Mouse (Mus musculus): Measurements from ENCODE around the gene Mybpc2. TPM values are rescaled to one million over a fixed set of nuclear protein-coding genes. Genes with fewer than 3 reads are reported as not detected.

Mybpc2 gene
- total RNA-seq, 2 experiments from 2014 or later, result not detected

DNA sequence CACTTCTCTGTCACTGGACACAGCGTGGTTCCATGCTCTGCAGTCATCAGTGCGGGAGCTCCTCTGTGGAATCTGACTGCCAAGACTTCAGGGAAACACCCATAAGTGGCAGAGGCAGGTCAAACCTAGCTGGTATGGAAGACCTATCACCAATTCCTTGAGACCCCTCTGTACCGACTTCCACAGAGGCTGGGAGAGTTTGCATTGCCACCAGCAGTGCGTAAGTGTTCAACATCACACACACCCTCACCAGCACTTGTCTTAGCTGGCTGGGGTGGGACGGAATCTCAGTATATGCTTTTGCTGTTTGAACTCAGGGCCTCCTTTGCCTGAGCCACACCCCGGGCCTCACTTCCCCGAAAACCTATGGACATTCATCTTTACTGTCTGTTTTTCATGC lies 36.5 kb downstream of the Mybpc2 start:
- ATAC-seq (ENCODE audit: poor library complexity, severe bottlenecking), result no peak

- ATAC-seq (ENCODE audit: poor library complexity, severe bottlenecking), result no peak
Observed at GRCm38 (mm10) chr7:44486927-44487575, 37.4 kb downstream of the Mybpc2 start.

DNA sequence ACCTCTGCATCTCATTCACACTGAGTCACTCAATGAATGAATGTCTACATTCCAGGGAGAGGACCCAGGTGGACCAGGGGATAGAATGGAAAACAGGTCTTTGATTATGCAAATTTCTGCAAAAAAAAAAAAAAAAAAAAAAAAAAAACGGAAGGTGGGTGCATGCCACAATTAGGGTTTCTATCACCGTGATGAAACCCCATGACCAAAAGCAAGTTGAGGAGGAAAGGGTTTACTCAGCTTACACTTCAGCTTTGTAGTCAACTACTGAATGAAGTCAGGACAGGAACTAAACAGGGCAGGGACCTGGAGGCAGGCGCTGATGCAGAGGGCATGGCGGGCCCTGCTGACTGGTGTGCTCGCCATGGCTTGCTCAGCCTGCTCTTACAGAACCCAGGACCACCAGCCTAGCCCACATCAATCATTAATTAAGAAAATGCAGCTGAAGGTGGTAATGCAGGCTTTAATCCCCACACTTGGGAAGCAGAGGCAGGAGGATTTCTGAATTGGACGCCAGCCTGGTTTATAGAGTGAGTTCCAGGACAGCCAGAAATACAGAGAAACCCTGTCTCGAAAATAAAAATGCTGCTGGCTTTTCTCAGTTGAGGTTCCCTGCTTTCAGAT lies 38.8 kb downstream of the Mybpc2 start:
- no peak for ATAC-seq (ENCODE audit: poor library complexity, severe bottlenecking)

GRCm38 (mm10) chr7:44484841-44485571 lies 39.5 kb downstream of the Mybpc2 start:
- peak; percentile 95 for ATAC-seq (ENCODE audit: poor library complexity, severe bottlenecking)

GRCm38 (mm10) chr7:44484109-44484508 lies 40.3 kb downstream of the Mybpc2 start:
- ATAC-seq (ENCODE audit: poor library complexity, severe bottlenecking), result no peak

- ATAC-seq (ENCODE audit: poor library complexity, severe bottlenecking), result no peak
Observed at GRCm38 (mm10) chr7:44482836-44483435, 41.5 kb downstream of the Mybpc2 start.

DNA sequence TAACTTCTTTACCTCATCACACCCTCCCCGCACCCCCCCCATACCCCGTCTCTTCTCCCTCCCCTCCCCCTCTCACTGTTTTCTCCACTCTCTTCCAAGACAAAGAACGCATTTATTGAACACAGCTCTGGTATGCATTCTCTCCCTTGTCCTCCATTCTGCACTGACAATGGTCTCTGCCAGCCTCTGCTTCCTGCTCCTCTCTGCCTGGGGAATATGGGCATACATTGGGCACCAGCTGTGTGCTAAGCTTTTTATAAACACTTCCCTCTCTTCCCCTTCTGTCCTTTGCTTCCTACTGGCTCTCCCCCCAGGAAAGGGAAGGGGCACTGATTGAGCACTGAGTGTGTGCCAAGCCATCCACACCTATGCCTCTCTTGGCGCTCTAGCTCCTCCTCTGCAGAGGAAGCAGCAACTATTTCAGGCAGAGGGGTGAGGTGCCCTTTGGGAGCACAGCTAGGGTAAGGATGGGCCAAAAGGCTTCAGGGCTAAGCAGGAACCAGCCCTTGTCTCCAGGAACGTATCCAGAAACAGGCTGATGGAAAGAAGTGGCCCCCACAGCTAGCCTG lies 49.3 kb downstream of the Mybpc2 start:
- ATAC-seq (ENCODE audit: poor library complexity, severe bottlenecking), result no peak

DNA sequence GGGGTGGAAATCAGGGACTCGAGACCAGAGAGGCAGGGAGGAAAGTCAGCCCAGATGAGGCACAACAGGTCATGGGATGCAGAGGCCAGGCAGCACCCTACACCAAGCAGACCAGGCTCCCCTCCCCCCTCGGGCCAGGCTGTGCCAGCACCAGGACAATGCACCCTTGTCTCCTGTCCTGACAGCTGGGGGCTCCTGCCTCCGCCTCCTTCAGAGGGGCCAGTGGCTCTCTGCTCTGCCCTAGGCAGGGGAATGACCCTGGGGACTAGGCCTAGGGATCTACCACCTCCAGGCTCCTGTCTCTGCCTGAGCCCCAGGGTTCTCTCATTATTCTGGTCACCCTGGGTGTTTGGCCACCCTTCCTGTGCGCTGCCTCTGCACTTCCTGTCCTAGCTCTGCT lies 50.0 kb downstream of the Mybpc2 start:
- ATAC-seq (ENCODE audit: poor library complexity, severe bottlenecking), result no peak

- no peak for ATAC-seq (ENCODE audit: poor library complexity, severe bottlenecking)
Observed at GRCm38 (mm10) chr7:44472961-44473646, 51.4 kb downstream of the Mybpc2 start.

DNA sequence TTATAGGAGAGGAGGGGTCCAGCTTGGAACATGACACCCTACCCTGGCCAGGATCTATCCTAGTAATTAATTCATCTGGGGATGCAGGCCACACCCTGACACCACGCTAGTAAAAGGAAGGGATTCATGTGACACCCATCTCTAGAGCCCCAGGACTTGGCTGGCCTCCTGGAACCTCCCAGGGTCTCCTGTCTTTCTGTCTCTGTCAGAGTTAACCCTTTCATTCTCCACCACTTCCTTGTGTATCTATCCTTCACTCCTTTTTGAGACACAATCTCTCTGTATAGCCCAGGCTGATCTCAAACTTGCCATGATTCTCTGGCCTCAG lies 51.9 kb downstream of the Mybpc2 start:
- no peak for ATAC-seq (ENCODE audit: poor library complexity, severe bottlenecking)

DNA sequence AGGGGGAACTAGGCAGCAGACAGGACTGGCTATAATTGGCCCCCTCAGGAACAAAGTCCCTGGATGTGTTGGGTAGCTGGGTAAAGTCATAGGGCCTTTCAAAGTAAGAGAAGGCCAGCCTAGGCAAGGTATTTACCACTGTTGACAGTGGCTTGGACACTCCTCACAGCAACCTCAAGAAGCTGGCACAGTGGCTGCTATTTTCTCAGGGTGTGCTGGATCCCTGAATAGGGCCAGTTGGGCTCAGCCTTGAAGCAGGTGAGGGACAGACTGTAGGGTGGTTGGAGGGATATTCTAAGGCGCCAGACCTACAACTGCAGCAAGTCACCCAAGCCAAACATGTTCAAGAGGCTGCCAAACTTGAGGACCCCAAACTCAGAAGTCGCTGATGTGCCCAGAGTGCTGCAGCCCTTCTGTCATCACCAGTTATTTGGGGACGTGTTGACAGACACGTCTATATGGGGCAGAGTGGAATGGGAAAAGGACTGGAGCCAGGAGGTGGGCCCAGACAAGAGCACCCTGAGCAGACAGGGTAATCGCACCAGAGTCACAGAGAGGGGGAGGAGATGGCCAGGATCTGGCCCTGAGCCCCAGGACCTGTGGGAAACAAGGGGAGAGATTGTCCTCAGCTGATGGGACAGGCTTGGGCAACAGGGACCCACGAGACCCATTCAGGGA lies 52.4 kb downstream of the Mybpc2 start:
- ATAC-seq (ENCODE audit: poor library complexity, severe bottlenecking), result no peak

DNA sequence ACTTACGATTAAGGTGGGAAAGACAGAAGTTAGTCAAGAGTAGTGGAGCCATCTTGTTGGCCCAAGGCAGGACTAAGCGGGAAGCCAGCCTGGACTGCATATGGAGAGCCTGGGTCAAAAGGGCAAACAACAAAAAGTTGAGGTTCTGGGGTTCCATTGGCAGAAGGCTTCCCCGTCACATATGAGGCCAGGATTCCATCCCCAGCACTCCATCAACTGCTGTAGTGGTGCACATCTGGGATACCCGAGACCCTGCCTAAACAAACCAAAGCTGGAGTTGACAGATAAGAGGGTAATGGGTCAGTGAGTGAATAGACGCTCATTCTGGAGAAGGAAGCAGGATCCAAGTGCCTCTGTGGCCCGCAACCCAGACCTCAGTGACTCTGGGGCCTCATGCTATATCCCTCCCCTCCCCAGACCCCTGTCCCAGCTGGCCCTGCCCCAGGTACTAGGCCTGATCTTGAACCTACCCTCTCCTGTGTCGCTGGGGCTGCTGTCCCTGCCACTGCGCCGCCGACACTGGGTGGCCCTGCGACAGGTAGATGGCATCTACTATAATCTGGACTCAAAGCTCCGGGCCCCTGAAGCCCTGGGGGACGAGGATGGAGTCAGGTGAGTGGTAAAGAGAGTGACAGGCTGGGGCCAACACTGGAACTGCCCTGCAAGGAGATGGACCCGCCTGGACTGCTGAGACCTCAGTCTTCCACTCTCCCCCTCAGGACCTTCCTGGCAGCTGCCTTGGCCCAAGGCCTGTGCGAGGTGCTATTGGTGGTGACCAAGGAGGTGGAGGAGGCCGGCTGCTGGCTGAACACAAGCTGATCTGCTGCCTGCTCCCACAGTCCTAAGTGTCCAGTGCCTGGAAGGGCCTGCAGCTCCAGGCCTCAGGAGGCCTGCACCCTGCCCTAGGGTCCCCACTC lies 53.5 kb downstream of the Mybpc2 start:
- no peak for ATAC-seq (ENCODE audit: poor library complexity, severe bottlenecking)

DNA sequence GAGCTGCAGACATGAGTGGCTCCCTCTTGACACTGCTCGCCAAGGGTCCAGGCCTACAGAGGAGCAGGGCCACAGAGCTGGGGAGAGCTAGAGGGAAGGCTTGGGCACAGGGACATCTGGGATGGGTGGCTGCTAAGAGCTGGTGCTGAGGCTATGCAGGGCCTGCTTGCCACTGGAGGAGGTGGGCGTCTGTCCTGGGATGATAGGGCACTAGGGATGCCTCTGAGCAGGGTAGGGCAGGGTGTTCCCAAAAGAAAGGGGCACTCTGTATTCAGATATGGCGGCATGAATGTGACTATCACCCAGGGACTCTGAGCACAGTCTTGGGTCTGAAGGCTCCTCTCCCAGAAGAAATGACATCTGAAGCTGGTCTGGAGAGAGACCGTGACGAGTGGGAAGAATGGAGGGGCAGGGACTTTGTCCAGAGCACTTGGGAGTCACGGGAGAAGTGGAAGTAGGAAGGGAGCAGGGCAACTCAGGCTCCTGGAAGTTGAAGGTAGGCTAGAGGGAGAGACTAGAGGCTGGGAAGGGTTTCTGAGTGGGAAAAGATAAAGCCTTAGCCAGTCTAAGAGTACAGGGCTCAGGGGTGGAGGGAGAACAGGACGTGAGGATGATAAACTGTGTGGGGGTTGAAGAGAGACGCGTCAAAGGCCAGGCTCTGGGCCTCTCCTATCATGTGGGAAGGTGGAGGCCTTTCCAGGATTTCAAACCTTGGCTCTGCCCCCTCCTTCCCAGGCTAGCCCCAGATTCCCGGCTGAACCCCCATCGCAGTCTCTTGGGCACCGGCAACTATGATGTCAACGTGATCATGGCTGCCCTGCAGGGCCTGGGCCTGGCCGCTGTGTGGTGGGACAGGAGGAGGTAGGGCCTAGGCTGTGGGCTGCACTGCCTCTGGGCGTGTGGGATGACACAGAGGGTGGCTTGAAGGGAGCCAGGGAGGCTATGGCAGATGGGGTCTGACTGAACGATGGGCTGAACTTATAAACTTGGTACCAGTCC lies 54.5 kb downstream of the Mybpc2 start:
- no peak for ATAC-seq (ENCODE audit: poor library complexity, severe bottlenecking)

DNA sequence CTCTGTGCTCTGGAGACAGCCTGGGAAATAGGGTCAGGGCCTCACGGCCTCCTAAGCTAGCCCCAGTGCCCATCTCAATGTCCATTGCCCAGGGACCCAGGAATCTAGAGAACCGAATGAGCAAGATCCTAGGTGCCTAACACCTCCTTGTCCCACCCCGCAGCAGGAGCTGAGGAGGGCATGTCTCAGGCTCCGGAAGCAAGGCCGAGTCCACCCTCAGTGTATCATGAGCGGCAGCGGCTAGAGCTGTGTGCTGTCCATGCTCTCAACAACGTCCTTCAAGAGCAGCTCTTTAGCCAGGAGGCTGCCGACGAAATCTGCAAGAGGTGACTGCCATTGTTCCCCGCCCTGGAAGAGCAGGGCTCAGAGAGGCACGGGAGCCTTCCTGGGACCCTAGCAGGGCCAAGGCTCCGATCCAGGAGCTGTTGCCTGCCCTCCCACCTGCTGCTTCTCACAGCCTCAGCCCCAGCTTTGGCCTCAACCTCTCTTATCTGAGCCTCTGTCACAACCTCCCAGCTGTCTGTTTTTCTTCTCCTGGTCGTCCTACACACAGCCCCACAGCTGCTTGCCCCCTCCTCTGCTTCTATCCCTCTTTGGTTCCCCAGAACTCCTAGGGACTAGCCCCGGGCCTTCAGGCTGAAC lies 55.7 kb downstream of the Mybpc2 start:
- no peak for ATAC-seq (ENCODE audit: poor library complexity, severe bottlenecking)

GRCm38 (mm10) chr7:44467811-44468411 lies 56.5 kb downstream of the Mybpc2 start, which contains the start of gene Josd2:
Gene Josd2 (plus strand): TSS chr7:44467980.
- peak; percentile 95 for ATAC-seq (ENCODE audit: poor library complexity, severe bottlenecking)

GRCm38 (mm10) chr7:44466888-44467311 lies 57.6 kb downstream of the Mybpc2 start:
- ATAC-seq (ENCODE audit: poor library complexity, severe bottlenecking), result no peak
